Mouse (Mus musculus) gastrocnemius, postnatal 10 days (tissue): ENCODE data around the gene Aurkaip1. TPM values are rescaled to one million over a fixed set of nuclear protein-coding genes. Genes with fewer than 3 reads are reported as not detected.
"Not testable (repeated sequence)": the region's sequence is repeated elsewhere in the genome, so short reads cannot be mapped to it uniquely, and the experiment has no call there.

Experiments
- DNase-seq: peaks from one replicate; pipeline ENCODE4 v3.0.0; 2021; ENCODE audit warnings: mixed read lengths
- long read RNA-seq, 2 experiments: library from polyadenylated mRNA; stranded (forward); transcript quantifications; one replicate each; pipeline ENCODE4 v2.0.0; 2021
- total RNA-seq, 2 experiments: library from RNA; stranded (reverse); gene quantifications; 2 replicates each; pipeline ENCODE4 v1.2.3; 2021

Aurkaip1 gene
- total RNA-seq = 10 to 100 TPM; 85.0 to 93.2 TPM
- long read RNA-seq, experiment 1, transcript Aurkaip1-203 (3 exons, 1,029 nt) = minor isoform, 5 of 60 reads
- long read RNA-seq, experiment 1, transcript Aurkaip1-201 (4 exons, 1,159 nt) = major isoform, 48 of 60 reads
- long read RNA-seq, experiment 1, partial matches to known transcripts = 1 of 60 reads
- long read RNA-seq, experiment 1, other reads (novel, unspliced or antisense) = 3 of 60 reads
- long read RNA-seq, experiment 2, transcript Aurkaip1-201 (4 exons, 1,159 nt) = major isoform, 64 of 84 reads
- long read RNA-seq, experiment 2, transcript Aurkaip1-203 (3 exons, 1,029 nt) = minor isoform, 5 of 84 reads
- long read RNA-seq, experiment 2, partial matches to known transcripts = 1 of 84 reads
- long read RNA-seq, experiment 2, other reads (novel, unspliced or antisense) = 10 of 84 reads

- peak; percentile 96 for DNase-seq
These were observed at the start of gene Aurkaip1 for GRCm38 (mm10) chr4:155831205-155831766. TSS of gene Aurkaip1 (plus strand) at chr4:155831272.

DNA sequence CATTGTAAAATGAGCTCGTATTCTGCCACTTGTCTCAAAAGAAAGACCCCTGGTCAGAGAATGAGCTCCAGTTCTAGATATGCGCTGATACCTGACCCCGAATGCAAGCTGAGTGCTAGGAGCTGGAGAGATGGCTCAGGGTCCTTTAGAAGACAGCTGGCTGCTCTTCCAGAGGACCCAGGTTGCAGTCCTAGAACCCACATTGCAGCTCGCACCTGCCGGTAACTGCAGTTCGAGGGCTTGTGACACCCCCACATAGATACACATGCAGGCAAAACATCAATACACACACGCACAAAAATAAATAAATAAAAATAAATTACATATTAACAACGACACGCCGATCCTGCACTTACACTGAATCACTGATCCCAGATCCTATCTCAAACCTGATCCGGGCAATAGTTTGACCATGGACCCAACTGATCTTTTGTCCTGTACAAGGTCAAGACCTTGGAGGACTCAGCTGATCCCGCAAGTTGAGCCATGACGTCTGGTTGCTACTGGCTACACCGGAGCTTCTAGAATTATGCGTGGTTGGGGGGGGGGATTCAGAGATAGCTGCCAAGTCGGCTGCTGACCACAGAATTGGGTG, 47.5 kb upstream of the Aurkaip1 start:
- DNase-seq = no peak

- peak; percentile 83 for DNase-seq
These were observed 46.9 kb upstream of the Aurkaip1 start for GRCm38 (mm10) chr4:155784081-155784701.

DNA sequence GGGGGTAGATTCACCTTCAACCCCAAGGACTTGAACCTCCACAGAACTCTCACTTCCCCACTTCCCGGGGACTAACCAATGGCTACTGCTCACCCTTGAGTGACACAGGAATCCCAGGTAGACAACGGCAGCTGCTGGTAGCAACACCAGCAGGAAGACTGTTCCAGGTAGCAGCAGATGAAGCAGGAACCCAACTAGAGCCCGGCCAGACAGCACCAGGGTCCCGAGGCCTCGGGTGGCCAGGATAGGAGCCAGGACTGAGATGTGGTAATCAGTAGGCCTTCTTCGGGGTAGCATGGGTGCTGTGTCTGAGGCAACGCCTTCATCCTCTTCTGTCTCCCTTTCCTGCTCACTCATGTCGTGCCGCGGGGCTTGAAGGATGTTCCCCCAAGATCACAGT, 45.8 kb upstream of the Aurkaip1 start:
- DNase-seq = no peak

- no peak for DNase-seq
These were observed 45.3 kb upstream of the Aurkaip1 start, which contains the start of gene Tmem88b for GRCm38 (mm10) chr4:155785819-155786218. TSS of gene Tmem88b (minus strand) at chr4:155785874.

- DNase-seq = no peak
These were observed 42.8 kb upstream of the Aurkaip1 start for GRCm38 (mm10) chr4:155788300-155788699.

GRCm38 (mm10) chr4:155788833-155789232, 42.2 kb upstream of the Aurkaip1 start:
- not testable (repeated sequence) for DNase-seq

DNA sequence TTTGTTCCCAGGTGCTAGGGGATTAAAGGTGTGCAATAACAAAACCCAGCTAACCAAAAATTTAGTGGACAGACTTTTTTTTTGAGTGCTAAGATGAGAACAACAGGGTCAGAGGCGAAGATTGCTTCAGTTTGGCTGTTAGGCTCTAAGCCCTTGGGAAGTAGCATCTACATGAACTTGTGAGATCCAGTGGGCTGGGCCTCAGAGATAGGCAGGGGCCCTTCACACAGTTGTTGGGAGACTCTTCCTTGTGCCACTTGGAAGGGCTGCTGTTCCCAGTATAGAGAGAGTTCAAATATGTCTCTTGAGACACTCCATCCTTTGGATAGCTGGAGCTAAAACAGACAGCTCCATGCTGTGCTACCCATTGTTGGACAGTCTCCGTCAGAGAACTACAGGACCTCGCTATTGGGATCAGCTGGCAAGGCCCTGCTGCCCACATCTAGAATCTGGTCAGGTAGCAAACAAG, 41.0 kb upstream of the Aurkaip1 start, which contains the start of gene Ankrd65:
TSS of gene Ankrd65 (plus strand) at position 419 of the 469 bp plus-strand sequence.
- DNase-seq = no peak

DNA sequence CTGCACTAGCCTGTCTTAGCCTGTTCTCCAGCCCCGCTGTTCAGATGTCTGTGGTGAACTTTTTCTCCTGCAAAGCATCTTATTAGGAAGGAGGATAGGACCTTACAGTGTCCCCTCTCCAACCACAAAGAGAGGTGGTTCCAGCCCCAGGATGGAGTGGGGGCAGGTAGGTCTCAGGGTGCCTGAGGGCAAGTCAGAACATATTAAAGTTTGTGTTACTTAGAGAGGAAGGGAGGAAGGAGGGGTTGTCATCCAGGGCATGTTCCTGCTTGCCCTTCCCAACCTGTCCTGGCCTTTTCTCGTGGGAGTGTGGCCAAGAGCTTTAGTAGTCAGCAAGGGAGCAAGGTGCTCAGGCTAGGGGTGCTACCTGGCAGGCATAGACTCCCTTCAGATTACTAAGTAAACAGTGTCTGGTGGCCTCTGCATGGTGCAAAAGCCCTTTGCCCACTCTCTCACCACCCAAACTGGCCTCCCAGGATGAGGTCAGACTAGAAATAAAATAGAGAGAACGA, 40.4 kb upstream of the Aurkaip1 start:
- DNase-seq = no peak

GRCm38 (mm10) chr4:155791240-155791933, 39.7 kb upstream of the Aurkaip1 start:
- no peak for DNase-seq

- DNase-seq = no peak
These were observed 37.3 kb upstream of the Aurkaip1 start for GRCm38 (mm10) chr4:155793730-155794129.

- no peak for DNase-seq
These were observed 29.0 kb upstream of the Aurkaip1 start for GRCm38 (mm10) chr4:155802075-155802474.

- no peak for DNase-seq
These were observed 28.2 kb upstream of the Aurkaip1 start, which contains the start of gene Mrpl20 for GRCm38 (mm10) chr4:155802741-155803339. TSS of gene Mrpl20 (plus strand) at chr4:155802878.

DNA sequence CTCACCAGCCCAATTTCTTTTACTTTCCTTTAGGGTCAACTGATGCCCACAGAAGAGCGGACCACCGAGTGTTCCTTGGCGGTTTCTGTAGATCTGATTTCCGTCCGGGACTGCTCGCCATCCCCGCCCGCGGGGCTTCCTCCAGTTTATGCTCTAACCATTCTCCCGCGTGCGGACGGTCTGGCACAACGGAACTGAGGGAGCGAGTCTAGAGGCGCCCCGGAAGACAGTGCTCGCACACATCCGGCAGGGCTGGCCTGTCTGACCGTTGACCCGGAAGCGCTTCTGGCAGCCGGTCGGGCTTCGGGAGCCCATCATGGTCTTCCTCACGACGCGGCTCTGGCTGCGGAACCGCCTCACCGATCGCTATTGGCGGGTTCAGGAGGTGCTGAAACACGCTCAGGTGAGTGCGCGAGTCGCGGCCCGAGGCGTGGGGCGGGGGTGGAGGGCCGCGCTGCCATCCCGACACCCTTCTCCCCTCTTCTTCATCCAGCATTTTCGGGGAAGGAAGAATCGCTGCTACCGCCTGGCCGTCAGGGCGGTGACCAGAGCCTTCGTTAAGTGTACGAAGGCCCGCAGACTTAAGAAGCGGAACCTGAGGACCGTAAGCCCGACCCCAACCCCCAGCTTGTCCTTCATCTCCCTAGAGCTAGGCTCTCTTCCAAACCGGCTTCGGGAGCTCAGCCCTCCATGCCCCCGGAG, 27.6 kb upstream of the Aurkaip1 start:
- DNase-seq = peak; percentile 98

GRCm38 (mm10) chr4:155807841-155808240, 23.2 kb upstream of the Aurkaip1 start:
- no peak for DNase-seq

GRCm38 (mm10) chr4:155811929-155812664, 19.0 kb upstream of the Aurkaip1 start, which contains the start of gene Ccnl2:
TSS of gene Ccnl2 (plus strand) at chr4:155812489.
- peak; percentile 91 for DNase-seq

DNA sequence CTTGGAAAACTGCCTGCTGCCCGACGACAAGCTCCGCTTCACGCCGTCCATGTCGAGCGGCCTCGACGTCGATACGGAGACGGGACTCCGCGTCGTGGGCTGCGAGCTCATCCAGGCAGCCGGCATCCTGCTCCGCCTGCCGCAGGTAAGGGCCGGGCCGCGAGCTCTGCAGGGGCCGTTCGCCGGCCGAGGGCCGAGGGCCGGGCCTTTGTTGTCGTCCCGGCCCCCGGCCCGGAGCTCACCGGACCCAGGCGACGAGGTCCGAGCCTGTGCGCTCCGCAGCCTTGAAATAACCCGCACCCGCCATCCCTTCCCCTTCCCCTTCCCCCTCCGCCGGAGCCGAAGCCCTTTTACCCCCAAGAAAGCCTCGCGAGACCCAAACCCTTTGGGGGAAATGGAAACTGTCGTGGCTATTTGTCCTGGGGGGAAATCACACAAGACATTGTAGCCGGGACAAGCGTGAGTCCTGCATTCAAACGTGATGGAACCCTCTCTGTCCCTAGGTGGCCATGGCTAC, 18.3 kb upstream of the Aurkaip1 start:
- peak; percentile 53 for DNase-seq

DNA sequence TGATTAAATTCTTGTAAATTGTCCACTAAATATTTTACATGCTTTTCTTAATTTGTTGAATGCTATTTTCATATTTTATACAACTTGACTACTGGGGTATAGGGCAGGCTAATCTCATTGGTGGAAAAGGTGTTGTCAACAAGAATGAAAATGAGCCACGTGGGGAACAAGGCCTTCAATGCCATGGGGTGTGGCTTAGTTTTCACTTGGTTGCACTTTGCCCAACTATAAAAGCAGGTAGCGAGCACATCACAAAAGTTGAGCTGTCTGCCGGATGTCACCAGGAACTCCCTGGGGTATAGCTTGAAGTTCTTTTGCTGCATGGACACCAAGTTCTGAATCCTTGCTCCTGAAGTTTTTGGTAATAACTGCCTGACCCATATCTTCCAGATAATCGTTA, 13.5 kb upstream of the Aurkaip1 start:
- DNase-seq = no peak

- no peak for DNase-seq
These were observed 10.0 kb upstream of the Aurkaip1 start for GRCm38 (mm10) chr4:155821025-155821424.
